Mouse (Mus musculus) embryonic stem cell, embryonic (primary cell): Measurements from ENCODE around the gene Tacc2.

Source experiments
- CTCF ChIA-PET, 4 experiments: fragments of 300-600 bp in 2 of 4; fragments of 350-600 bp in 2 of 4; sonication (Branson Sonifier 250); formaldehyde crosslinking; loops; one replicate each; lab custom pipeline; 2022; ENCODE audit warnings: inconsistent platforms in 2 of 4; lab: Charles Lee
- POLR2A ChIA-PET, 4 experiments: fragments of 300-600 bp in 2 of 4; fragments of 350-600 bp in 2 of 4; sonication (Branson Sonifier 250); formaldehyde crosslinking; loops; one replicate each; lab custom pipeline; 2022; ENCODE audit warnings: antibody characterized with exemption in 4 of 4, inconsistent platforms in 1 of 4; lab: Charles Lee

Gene Tacc2

DNA sequence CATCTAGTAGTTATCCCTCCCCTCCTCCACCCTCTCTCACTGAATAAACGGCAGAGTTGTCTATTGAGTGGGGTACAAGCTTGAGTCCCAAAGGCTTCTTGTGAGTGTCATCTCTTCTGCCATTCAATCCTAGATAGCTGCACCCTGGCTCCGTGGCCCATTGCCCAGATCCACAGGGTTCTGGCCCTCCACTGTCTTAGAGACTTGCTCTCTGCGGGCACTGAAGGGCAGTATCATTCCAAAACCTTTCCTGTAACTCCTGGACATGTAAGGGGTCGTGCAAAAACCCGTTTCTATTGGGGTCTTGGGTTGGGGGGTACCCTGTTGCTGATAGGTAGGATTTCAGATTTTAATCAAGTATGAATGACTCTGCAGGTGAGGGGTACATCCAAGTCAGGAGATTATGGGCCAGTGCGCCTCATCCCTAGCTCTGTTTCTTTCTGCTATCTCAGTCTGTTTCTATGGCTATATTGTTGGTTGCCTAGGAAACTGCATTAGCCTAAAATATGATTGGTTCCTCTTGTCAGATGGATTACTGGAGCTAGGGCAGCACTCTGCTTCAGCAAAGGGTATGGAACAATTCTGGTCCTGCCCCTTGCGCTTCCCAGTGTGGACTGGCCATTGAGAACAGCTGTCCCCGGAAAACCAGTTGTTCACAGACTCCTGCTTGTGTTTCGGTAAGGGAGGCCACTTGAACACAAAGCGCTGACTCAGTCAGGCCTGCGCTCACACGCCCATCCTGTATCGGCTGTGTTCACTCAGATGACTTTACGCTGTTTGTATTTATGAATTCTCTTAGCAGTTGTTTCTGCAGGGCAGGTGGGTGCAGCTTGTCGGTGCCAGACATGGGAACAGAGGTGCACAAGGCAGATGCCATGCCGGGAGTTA, 119.4 kb downstream of the Tacc2 start:
- CTCF ChIA-PET = interaction anchor here in 2 of 4 experiments (0.6 to 1.1 kb wide), 3 partner anchors 10 to 19 kb away, joined by 3 to 5 read pairs (median 3); no protein-coding TSS in a partner anchor
- POLR2A ChIA-PET = interaction anchor here in 3 of 4 experiments (0.6 to 7.0 kb wide), 17 partner anchors 10 to 50 kb away, joined by 3 to 64 read pairs (median 4); no protein-coding TSS in a partner anchor

GRCm38 (mm10) chr7:130698480-130698879, 121.2 kb downstream of the Tacc2 start:
- ChIA-PET CTCF (interaction anchor here in 1 of 4 experiments (1.0 to 1.4 kb wide), 2 partner anchors 20 to 25 kb away, joined by 3 read pairs; no protein-coding TSS in a partner anchor), POLR2A (interaction anchor here in 2 of 4 experiments (1.1 to 2.7 kb wide), 7 partner anchors 8 to 109 kb away, joined by 3 to 11 read pairs (median 4); no protein-coding TSS in a partner anchor)

- ChIA-PET CTCF (interaction anchor here in 2 of 4 experiments (0.7 to 1.2 kb wide), 2 partner anchors 33 to 1511 kb away, joined by 3 to 4 read pairs; no protein-coding TSS in a partner anchor), POLR2A (interaction anchor here in 2 of 4 experiments (1.3 to 7.6 kb wide), 8 partner anchors 9 to 61 kb away, joined by 3 to 58 read pairs (median 8); no protein-coding TSS in a partner anchor)
Measured at GRCm38 (mm10) chr7:130701336-130701735, 124.1 kb downstream of the Tacc2 start.

GRCm38 (mm10) chr7:130705230-130705629, 128.0 kb downstream of the Tacc2 start:
- CTCF ChIA-PET = interaction anchor here in 2 of 4 experiments (0.6 to 2.4 kb wide), 2 partner anchors 50 to 57 kb away, joined by 3 to 7 read pairs; no protein-coding TSS in a partner anchor
- POLR2A ChIA-PET = interaction anchor here in 3 of 4 experiments (0.6 to 8.4 kb wide), 5 partner anchors 8 to 146 kb away, joined by 3 to 71 read pairs (median 28); no protein-coding TSS in a partner anchor

- ChIA-PET CTCF (interaction anchor here in 3 of 4 experiments (0.7 to 1.9 kb wide), 6 partner anchors 16 to 104 kb away, joined by 3 to 10 read pairs (median 4); no protein-coding TSS in a partner anchor), POLR2A (interaction anchor here in 3 of 4 experiments (0.7 to 13.0 kb wide), 16 partner anchors 9 to 236 kb away, joined by 3 to 96 read pairs (median 6); no protein-coding TSS in a partner anchor)
Measured at GRCm38 (mm10) chr7:130708940-130709339, 131.7 kb downstream of the Tacc2 start.

- ChIA-PET CTCF (interaction anchor here in 3 of 4 experiments (0.6 to 1.9 kb wide), 8 partner anchors 17 to 345 kb away, joined by 3 to 13 read pairs (median 4); no protein-coding TSS in a partner anchor), POLR2A (interaction anchor here in 3 of 4 experiments (0.5 to 13.0 kb wide), 16 partner anchors 8 to 1706 kb away, joined by 3 to 96 read pairs (median 4); no protein-coding TSS in a partner anchor)
Measured at GRCm38 (mm10) chr7:130709372-130710274, 132.4 kb downstream of the Tacc2 start.

GRCm38 (mm10) chr7:130711851-130712250, 134.6 kb downstream of the Tacc2 start:
- POLR2A ChIA-PET = interaction anchor here (0.6 to 13.0 kb wide), 17 partner anchors 9 to 38 kb away, joined by 3 to 96 read pairs (median 5); no protein-coding TSS in a partner anchor

GRCm38 (mm10) chr7:130713319-130713718, 136.1 kb downstream of the Tacc2 start:
- ChIA-PET CTCF (interaction anchor here in 2 of 4 experiments (0.6 to 1.0 kb wide), 3 partner anchors 40 to 184 kb away, joined by 3 read pairs; no protein-coding TSS in a partner anchor), POLR2A (interaction anchor here in 3 of 4 experiments (0.5 to 13.0 kb wide), 22 partner anchors 8 to 181 kb away, joined by 3 to 96 read pairs (median 5); no protein-coding TSS in a partner anchor)

More at GRCm38 (mm10) chr7:130711851-130712250, 134.6 kb downstream of the Tacc2 start:
- CTCF ChIA-PET = interaction anchor here in 2 of 4 experiments (0.7 to 1.3 kb wide), 3 partner anchors 50 to 1110 kb away, joined by 3 to 4 read pairs (median 4); no protein-coding TSS in a partner anchor

DNA sequence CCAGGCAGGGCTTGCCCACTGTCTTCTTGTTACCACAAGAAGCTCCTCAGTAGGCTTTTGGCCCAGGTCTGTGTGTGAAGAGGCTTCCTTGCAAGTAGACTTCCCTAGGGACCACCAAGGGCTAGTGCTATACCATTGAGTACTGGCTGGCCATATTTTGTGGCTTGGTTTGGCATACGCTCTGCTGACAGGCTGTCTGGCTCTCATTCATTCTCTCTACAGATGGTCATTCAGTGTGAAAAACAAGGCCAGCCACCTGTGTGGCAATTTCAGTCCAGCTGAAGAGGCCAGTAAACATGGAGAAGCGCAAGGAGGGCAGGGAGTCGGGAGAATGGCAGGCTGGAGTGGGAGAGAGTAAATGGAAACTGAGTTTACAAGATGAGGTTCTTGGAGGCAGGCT, 138.2 kb downstream of the Tacc2 start:
- CTCF ChIA-PET = no interaction called here
- POLR2A ChIA-PET = interaction anchor here in 3 of 4 experiments (0.8 to 13.0 kb wide), 28 partner anchors 9 to 146 kb away, joined by 3 to 96 read pairs (median 5); no protein-coding TSS in a partner anchor

DNA sequence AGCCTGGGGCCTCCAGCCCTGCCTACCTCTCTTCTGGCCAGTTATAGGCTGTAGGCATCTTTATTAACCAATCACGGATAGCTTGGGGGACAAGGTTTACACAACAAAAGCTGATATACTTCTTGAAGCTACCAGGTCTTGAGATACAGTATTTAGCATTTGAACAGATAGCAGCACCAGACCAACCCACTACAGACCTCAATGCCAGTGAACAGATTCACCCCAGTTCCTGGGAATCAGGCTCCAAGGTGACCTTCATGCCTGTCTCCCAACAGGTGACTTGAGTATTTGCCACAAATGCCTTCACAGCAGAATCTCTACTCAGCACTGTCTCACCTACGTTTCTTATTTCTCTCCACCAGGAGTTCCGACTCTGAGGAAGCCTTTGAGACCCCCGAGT, 139.1 kb downstream of the Tacc2 start:
- ChIA-PET CTCF (interaction anchor here in 1 of 4 experiments (0.7 to 1.0 kb wide), 3 partner anchors 17 to 278 kb away, joined by 3 to 5 read pairs (median 3); no protein-coding TSS in a partner anchor), POLR2A (interaction anchor here in 3 of 4 experiments (0.5 to 13.0 kb wide), 50 partner anchors 10 to 184 kb away, joined by 3 to 96 read pairs (median 5); no protein-coding TSS in a partner anchor)

DNA sequence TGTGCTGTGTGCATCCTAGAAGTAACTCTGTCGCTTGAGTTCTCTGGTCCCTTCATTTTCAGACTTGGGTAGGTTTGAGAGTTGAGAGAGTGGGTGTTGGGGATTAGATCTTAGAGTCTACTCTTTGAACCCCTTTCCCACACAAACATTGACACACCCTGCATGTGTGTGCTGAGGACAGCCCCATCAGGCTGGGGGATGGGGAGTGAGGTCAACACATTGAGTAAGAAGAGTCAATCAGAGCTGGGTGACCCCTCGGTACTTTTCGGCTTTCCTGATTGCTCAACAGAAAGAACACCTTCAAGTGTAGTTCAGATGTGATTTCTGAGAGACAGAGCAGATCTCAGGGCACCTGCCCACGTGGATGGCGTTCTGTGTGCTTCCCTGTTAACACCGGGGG, 139.8 kb downstream of the Tacc2 start:
- ChIA-PET POLR2A (interaction anchor here in 3 of 4 experiments (0.6 to 13.0 kb wide), 23 partner anchors 8 to 843 kb away, joined by 3 to 96 read pairs (median 5); no protein-coding TSS in a partner anchor), CTCF (interaction anchor here in 1 of 4 experiments (1.0 kb wide), 1 partner anchor 277 kb away, joined by 3 read pairs; no protein-coding TSS in a partner anchor)

GRCm38 (mm10) chr7:130719931-130720598, 142.8 kb downstream of the Tacc2 start:
- ChIA-PET POLR2A (interaction anchor here in 3 of 4 experiments (0.6 to 6.8 kb wide), 42 partner anchors 8 to 400 kb away, joined by 3 to 71 read pairs (median 4); no protein-coding TSS in a partner anchor), CTCF (interaction anchor here in 3 of 4 experiments (0.6 to 1.7 kb wide), 8 partner anchors 21 to 895 kb away, joined by 3 to 8 read pairs (median 3); no protein-coding TSS in a partner anchor)

DNA sequence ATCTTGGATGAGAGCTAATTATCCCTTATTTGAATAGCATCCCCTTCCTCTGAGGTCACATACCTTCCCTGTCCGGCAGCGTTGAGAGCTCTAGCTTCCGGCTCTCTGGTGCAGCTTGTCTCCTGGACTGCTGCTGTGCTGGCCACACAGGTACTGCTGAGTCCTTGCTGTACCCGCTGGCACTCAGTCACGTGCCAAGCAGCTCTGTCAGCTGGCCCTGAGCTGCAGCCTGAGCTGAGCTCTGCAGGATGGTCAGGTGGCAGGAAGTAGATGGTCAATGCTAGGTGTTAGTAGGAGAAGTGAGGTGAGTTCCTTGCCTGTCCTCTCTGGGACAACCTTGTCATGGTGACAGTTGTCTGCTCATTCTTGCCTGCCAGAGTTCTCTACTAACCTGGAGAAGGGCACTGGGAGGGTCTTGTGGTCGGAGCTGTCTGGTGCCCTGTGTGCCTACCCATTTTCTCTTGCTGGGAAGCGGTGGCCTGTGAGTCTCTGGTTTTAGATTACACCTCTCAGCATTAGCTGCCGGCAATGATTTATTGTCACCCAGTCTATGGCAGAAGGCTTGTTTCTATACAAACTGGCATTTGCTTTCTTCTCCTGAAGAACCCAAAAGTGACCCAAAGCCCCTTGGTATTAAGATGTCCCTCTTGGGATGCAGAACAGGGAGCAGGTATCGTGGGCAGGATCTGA, 143.6 kb downstream of the Tacc2 start:
- ChIA-PET POLR2A (interaction anchor here in 3 of 4 experiments (0.6 to 6.8 kb wide), 32 partner anchors 8 to 400 kb away, joined by 3 to 71 read pairs (median 5); no protein-coding TSS in a partner anchor), CTCF (interaction anchor here in 3 of 4 experiments (0.6 to 1.7 kb wide), 6 partner anchors 20 to 895 kb away, joined by 3 to 8 read pairs (median 3); no protein-coding TSS in a partner anchor)

- CTCF ChIA-PET = interaction anchor here in 3 of 4 experiments (0.6 to 1.9 kb wide), 6 partner anchors 12 to 227 kb away, joined by 3 to 13 read pairs (median 3); no protein-coding TSS in a partner anchor
- POLR2A ChIA-PET = interaction anchor here (0.6 to 4.5 kb wide), 19 partner anchors 9 to 885 kb away, joined by 3 to 19 read pairs (median 4); no protein-coding TSS in a partner anchor
Measured at GRCm38 (mm10) chr7:130726185-130726584, 148.9 kb downstream of the Tacc2 start.
